Mouse (Mus musculus): ENCODE results near the gene Vmn2r83.

The Vmn2r83 gene

GRCm38 (mm10) chr10:79537781-79538180 lies 69.2 kb downstream of the Vmn2r83 start:
- no peak for DNase-seq (ENCODE audit: low spot score)

- no peak for DNase-seq (ENCODE audit: low spot score)
Observed at GRCm38 (mm10) chr10:79538323-79538722, 69.8 kb downstream of the Vmn2r83 start.

- no peak for DNase-seq (ENCODE audit: low spot score)
Observed at GRCm38 (mm10) chr10:79538873-79539272, 70.3 kb downstream of the Vmn2r83 start.

- DNase-seq (ENCODE audit: low spot score), result no peak
Observed at GRCm38 (mm10) chr10:79539701-79540495, 71.4 kb downstream of the Vmn2r83 start.

GRCm38 (mm10) chr10:79540746-79541145 lies 72.2 kb downstream of the Vmn2r83 start:
- DNase-seq (ENCODE audit: low spot score), result no peak

- DNase-seq (ENCODE audit: low spot score), result no peak
Observed at GRCm38 (mm10) chr10:79541522-79541921, 73.0 kb downstream of the Vmn2r83 start.

- no peak for DNase-seq (ENCODE audit: low spot score)
Observed at GRCm38 (mm10) chr10:79542171-79542570, 73.6 kb downstream of the Vmn2r83 start.
